Mouse (Mus musculus): ENCODE measurements at regions not wholly inside any gene's neighbourhood (a gene's known extent, or its start where the extent isn't known, plus 50 kb on each side); places are given as distances from the start of the nearest gene placed in this dataset.

- Histone ChIP-seq H3K4me1 (ENCODE audit: control insufficient read depth, insufficient read depth, low read length) (no peaks in the 10 kb centered on the region), H3K4me3 (replicated peaks; ENCODE audit: extremely low read depth, low read depth, low read length) (no peak overlapping the region)
- WGBS, result 28% methylated on average over 5 of the region's 5 CpGs
- TF ChIP-seq POLR2A (IDR thresholded peaks at IDR 0.05; ENCODE audit: borderline replicate concordance, extremely low read depth, low read depth, low read length) (no peak), CTCF (IDR thresholded peaks at IDR 0.05; ENCODE audit: insufficient read depth, low read length) (no peak)
- DNase-seq, result no peak
Observed at GRCm38 (mm10) chr12:28332591-28332990, 219.6 kb downstream of the Dcdc2c start.

GRCm38 (mm10) chr12:28331843-28332242 is 220.4 kb downstream of the Dcdc2c start:
- WGBS, result 77% methylated on average over 2 of the region's 2 CpGs
- DNase-seq, result no peak
- no peak for TF ChIP-seq CTCF (IDR thresholded peaks at IDR 0.05; ENCODE audit: insufficient read depth, low read length)
- no peak overlapping the region for H3K4me3 ChIP-seq (replicated peaks; ENCODE audit: extremely low read depth, low read depth, low read length)
- H3K4me1 ChIP-seq (ENCODE audit: control insufficient read depth, insufficient read depth, low read length), result no peaks in the 10 kb centered on the region

- WGBS, result 48% methylated on average over 2 of the region's 2 CpGs
- DNase-seq, result no peak
- Histone ChIP-seq H3K4me3 (replicated peaks; ENCODE audit: extremely low read depth, low read depth, low read length) (no peak overlapping the region), H3K4me1 (ENCODE audit: control insufficient read depth, insufficient read depth, low read length) (no peaks in the 10 kb centered on the region)
- no peak for TF ChIP-seq CTCF (IDR thresholded peaks at IDR 0.05; ENCODE audit: insufficient read depth, low read length)
- no peak for TF ChIP-seq POLR2A (IDR thresholded peaks at IDR 0.05; ENCODE audit: borderline replicate concordance, extremely low read depth, low read depth, low read length)
Observed at GRCm38 (mm10) chr12:28323659-28324058, 228.5 kb downstream of the Dcdc2c start.

GRCm38 (mm10) chr12:28309226-28309625 is 243.0 kb downstream of the Dcdc2c start:
- TF ChIP-seq POLR2A (IDR thresholded peaks at IDR 0.05; ENCODE audit: borderline replicate concordance, extremely low read depth, low read depth, low read length) (no peak), CTCF (IDR thresholded peaks at IDR 0.05; ENCODE audit: insufficient read depth, low read length) (no peak)
- 78% methylated on average over 5 of the region's 5 CpGs for WGBS
- H3K4me1 ChIP-seq (ENCODE audit: control insufficient read depth, insufficient read depth, low read length), result no peaks in the 10 kb centered on the region
- H3K4me3 ChIP-seq (replicated peaks; ENCODE audit: extremely low read depth, low read depth, low read length), result no peak overlapping the region
- DNase-seq, result no peak

GRCm38 (mm10) chr12:28302038-28302581 is 250.1 kb downstream of the Dcdc2c start:
- Histone ChIP-seq H3K4me3 (replicated peaks; ENCODE audit: extremely low read depth, low read depth, low read length) (no peak overlapping the region), H3K4me1 (ENCODE audit: control insufficient read depth, insufficient read depth, low read length) (no peaks in the 10 kb centered on the region)
- no peak for DNase-seq
- WGBS, result 69% methylated on average over 2 of the region's 2 CpGs
- no peak for TF ChIP-seq POLR2A (IDR thresholded peaks at IDR 0.05; ENCODE audit: borderline replicate concordance, extremely low read depth, low read depth, low read length)
- TF ChIP-seq CTCF (IDR thresholded peaks at IDR 0.05; ENCODE audit: insufficient read depth, low read length), result no peak

GRCm38 (mm10) chr12:28288376-28288896 is 263.8 kb downstream of the Dcdc2c start:
- DNase-seq, result no peak
- no peak for TF ChIP-seq CTCF (IDR thresholded peaks at IDR 0.05; ENCODE audit: insufficient read depth, low read length)
- no peak for TF ChIP-seq POLR2A (IDR thresholded peaks at IDR 0.05; ENCODE audit: borderline replicate concordance, extremely low read depth, low read depth, low read length)
- 91% methylated on average over 5 of the region's 5 CpGs for WGBS
- Histone ChIP-seq H3K4me3 (replicated peaks; ENCODE audit: extremely low read depth, low read depth, low read length) (no peak overlapping the region), H3K4me1 (ENCODE audit: control insufficient read depth, insufficient read depth, low read length) (no peaks in the 10 kb centered on the region)

GRCm38 (mm10) chr12:28255524-28255923 is 296.7 kb downstream of the Dcdc2c start:
- TF ChIP-seq CTCF (IDR thresholded peaks at IDR 0.05; ENCODE audit: insufficient read depth, low read length) (no peak), POLR2A (IDR thresholded peaks at IDR 0.05; ENCODE audit: borderline replicate concordance, extremely low read depth, low read depth, low read length) (no peak)
- no peak for DNase-seq
- no peak overlapping the region for H3K4me3 ChIP-seq (replicated peaks; ENCODE audit: extremely low read depth, low read depth, low read length)
- H3K4me1 ChIP-seq (ENCODE audit: control insufficient read depth, insufficient read depth, low read length), result no peaks in the 10 kb centered on the region
- 90% methylated on average over 3 of the region's 3 CpGs for WGBS

GRCm38 (mm10) chr12:28250526-28250925 is 301.7 kb downstream of the Dcdc2c start:
- Histone ChIP-seq H3K4me3 (replicated peaks; ENCODE audit: extremely low read depth, low read depth, low read length) (no peak overlapping the region), H3K4me1 (ENCODE audit: control insufficient read depth, insufficient read depth, low read length) (no peaks in the 10 kb centered on the region)
- no peak for DNase-seq
- WGBS, result 77% methylated on average over 1 of the region's 1 CpGs
- TF ChIP-seq POLR2A (IDR thresholded peaks at IDR 0.05; ENCODE audit: borderline replicate concordance, extremely low read depth, low read depth, low read length) (no peak), CTCF (IDR thresholded peaks at IDR 0.05; ENCODE audit: insufficient read depth, low read length) (no peak)

GRCm38 (mm10) chr12:28248749-28249148 is 303.4 kb downstream of the Dcdc2c start:
- no peak for DNase-seq
- 57% methylated on average over 3 of the region's 3 CpGs for WGBS
- H3K4me3 ChIP-seq (replicated peaks; ENCODE audit: extremely low read depth, low read depth, low read length), result no peak overlapping the region
- H3K4me1 ChIP-seq (ENCODE audit: control insufficient read depth, insufficient read depth, low read length), result no peaks in the 10 kb centered on the region
- TF ChIP-seq POLR2A (IDR thresholded peaks at IDR 0.05; ENCODE audit: borderline replicate concordance, extremely low read depth, low read depth, low read length) (no peak), CTCF (IDR thresholded peaks at IDR 0.05; ENCODE audit: insufficient read depth, low read length) (peak; percentile 12; the same call in 1 of the 2 replicates)

GRCm38 (mm10) chr12:28248287-28248686 is 303.9 kb downstream of the Dcdc2c start:
- DNase-seq, result no peak
- TF ChIP-seq POLR2A (IDR thresholded peaks at IDR 0.05; ENCODE audit: borderline replicate concordance, extremely low read depth, low read depth, low read length) (no peak), CTCF (IDR thresholded peaks at IDR 0.05; ENCODE audit: insufficient read depth, low read length) (no peak)
- 89% methylated on average over 3 of the region's 3 CpGs for WGBS
- H3K4me3 ChIP-seq (replicated peaks; ENCODE audit: extremely low read depth, low read depth, low read length), result no peak overlapping the region
- H3K4me1 ChIP-seq (ENCODE audit: control insufficient read depth, insufficient read depth, low read length), result no peaks in the 10 kb centered on the region
